8 mouse cellular contexts compared by ENCODE assay signal in the genomic region with DNA sequence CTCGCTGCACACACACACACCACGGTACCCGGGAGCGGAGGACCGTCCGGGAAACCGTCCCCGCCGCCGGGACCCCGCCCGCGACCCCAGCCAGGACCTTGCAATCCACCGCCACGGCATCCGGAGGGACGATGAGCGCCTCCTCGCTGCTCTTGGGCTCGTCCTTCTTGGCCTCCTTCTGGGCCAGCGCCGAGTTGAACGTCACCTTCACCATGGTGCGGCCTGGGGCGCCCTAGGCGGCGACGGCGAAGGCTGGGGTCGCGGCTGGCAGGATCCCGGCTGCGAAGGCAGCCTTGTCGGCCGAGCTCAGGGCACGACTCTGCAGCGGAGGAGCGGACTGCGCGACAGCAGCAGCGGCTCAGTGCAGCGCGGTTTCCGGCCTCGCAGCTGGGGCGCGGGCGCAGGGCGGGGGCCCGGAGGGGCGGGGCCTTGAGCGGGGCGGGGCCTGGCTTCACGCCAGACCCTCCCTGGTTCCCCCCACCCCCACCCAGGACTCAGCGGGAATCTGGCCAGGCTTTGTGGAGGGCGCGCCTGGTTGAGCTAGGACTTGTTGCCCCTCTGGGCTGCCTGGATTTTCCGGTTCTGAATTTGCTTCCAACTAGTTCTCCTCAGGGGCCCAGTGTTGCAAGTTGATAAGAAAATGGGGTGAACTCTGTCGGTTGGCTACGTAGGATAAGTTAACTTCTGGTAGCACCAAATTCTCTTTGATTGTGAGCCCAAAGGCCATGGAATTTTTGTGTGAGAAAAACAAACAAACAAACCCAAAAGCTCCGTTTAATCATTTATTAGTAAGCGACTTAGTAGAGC. TPM values are rescaled to one million over a fixed set of nuclear protein-coding genes. Genes with fewer than 3 reads are reported as not detected.
DNase-seq lines count a peak whose midpoint lies in the region; TF ChIP-seq lines count a peak whose summit lies in the region.

A gene (minus strand): TSS at position 377 of the 807 bp plus-strand sequence.

- H3K27ac ChIP-seq in cerebellum, adult 2 months (ENCODE audit: insufficient read depth, low read length) = peak within 1 kb of the TSS; percentile 100

- peak within 1 kb of the TSS; percentile 94 for H3K4me3 ChIP-seq in cerebellum, adult 2 months (replicated peaks; ENCODE audit: insufficient read depth, low read depth, low read length)

- no peaks in the 10 kb centered on the region for H3K27me3 ChIP-seq in cerebellum, adult 2 months (ENCODE audit: control insufficient read depth, insufficient read depth, low read length)

- DNase-seq in MN1 (ENCODE audit: low spot score) = peak; percentile 81
- peak; percentile 85 to 93 for DNase-seq in cerebellum, adult 2 months
- peak; percentile 85 for DNase-seq in forelimb bud, embryonic 11.5 days (ENCODE audit: low read depth, low spot score)
- DNase-seq in heart, postnatal 4 days = peak; percentile 93
- DNase-seq in layer of hippocampus, adult 8-10 months (ENCODE audit: low spot score in 2 of 2) = peak; percentile 61 to 77
- peak; percentile 89 for DNase-seq in lung, postnatal 10 days
- DNase-seq in ovary, postnatal 36 days (ENCODE audit: low spot score) = peak; percentile 90
- peak; percentile 93 for DNase-seq in thymus, postnatal 25 days

- WGBS in cerebellum, adult 2 months = under 1% methylated on average over 62 of the region's 62 CpGs

- H3K4me1 ChIP-seq in cerebellum, adult 2 months (ENCODE audit: control insufficient read depth, insufficient read depth, low read length) = peaks cover 8% of the 10 kb centered on the region; the same call in 1 of the 2 replicates

- TF ChIP-seq POLR2A in cerebellum, adult 2 months (IDR thresholded peaks at IDR 0.05; ENCODE audit: borderline replicate concordance, insufficient read depth, low read length) = peak; percentile 85

- no peak for TF ChIP-seq CTCF in cerebellum, adult 2 months (IDR thresholded peaks at IDR 0.05; ENCODE audit: borderline replicate concordance, insufficient read depth, low read depth, low read length)

RNA-seq across cellular contexts. Expression of the gene that starts here (rescaled TPM):
- polyA plus RNA-seq in cerebellum, adult 2 months (2012; rRNA removed) = 1,793 and 1,993 TPM in 2 replicates
- total RNA-seq in heart, postnatal 4 days (2021) = 100 to 1,000 TPM; 441 to 466 TPM
- total RNA-seq in layer of hippocampus, adult 8-10 months (2022) = 1,000 to 10,000 TPM in 2 of 4 experiments, 100 to 1,000 TPM in 2; 897 to 1,139 (median 988) TPM

Comparison
In these comparisons a context has a peak if more than half of its experiments do, and no peak if none do; other contexts are left out.
1. Peak in every context shown above with its lines: DNase-seq, H3K4me3 ChIP-seq and H3K27ac ChIP-seq.